ENCODE assay signal across 10 mouse cellular contexts in the genomic region with DNA sequence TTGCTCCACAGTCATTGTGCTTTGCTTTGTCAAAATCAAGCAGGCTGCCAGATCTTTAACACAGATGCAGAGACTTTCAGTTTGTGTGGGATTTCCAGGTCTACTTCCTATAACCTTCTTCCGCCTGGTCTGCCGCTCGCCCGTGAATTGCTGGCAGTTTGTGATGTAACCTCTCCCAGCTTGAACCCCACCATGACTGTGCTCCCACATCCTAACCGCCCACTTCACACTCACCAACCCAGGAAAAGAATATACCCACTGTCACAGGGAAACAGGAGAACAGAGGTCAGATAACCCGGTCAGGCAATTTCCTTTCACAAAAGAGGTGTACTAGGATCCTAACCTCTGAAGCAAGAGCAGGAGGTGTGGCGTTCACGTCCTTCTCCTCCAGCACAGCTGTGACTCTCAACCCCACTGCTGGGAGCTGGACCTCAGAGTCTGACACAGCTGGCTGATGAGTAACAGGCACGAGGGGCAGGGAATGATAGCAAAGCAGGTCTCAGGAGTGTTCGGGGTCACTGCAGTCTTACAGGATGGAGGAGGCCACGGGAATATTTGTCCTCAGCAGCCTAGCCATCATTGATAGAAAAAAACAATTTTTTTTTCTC.
A peak's percentile ranks its signal among the peaks of the same experiment; 100 is the strongest.
DNase-seq lines count a peak whose midpoint lies in the region; ATAC-seq and TF ChIP-seq lines count a peak whose summit lies in the region.
"Had no signal": no experiment of that assay in that cellular context is flagged by ENCODE, and none has a peak within 500 bp of the region (broad histone marks: within the 10 kb centered on the region; RNA-seq: fewer than 3 reads in every experiment).

No protein-coding gene starts in this region.

- no peaks in the 10 kb centered on the region for H3K36me3 ChIP-seq in kidney, postnatal 0 days (ENCODE audit: insufficient read depth, low read length)

- peak overlapping the region; percentile 25 for H3K27ac ChIP-seq in kidney, postnatal 0 days
- H3K27ac ChIP-seq: macrophage had no signal

- ATAC-seq in kidney, postnatal 0 days (replicated peaks; ENCODE audit: low FRiP score, low read depth) = peak; percentile 77

- H3K4me3 ChIP-seq in kidney, postnatal 0 days (replicated peaks; ENCODE audit: low read depth, low read length) = no peak overlapping the region

- no peaks in the 10 kb centered on the region for H3K9me3 ChIP-seq in kidney, postnatal 0 days (replicated peaks; ENCODE audit: low read length)

- no peak overlapping the region for H3K9ac ChIP-seq in kidney, postnatal 0 days (ENCODE audit: low read depth, low read length)

- peaks cover 12% of the 10 kb centered on the region; the same call in 1 of the 2 replicates for H3K4me1 ChIP-seq in kidney, postnatal 0 days (replicated peaks; ENCODE audit: insufficient read depth, low read length)

- no peak for TF ChIP-seq CTCF in kidney, postnatal 0 days (IDR thresholded peaks at IDR 0.05; ENCODE audit: low read depth)

- 21% methylated on average over 11 of the region's 11 CpGs for WGBS in kidney, postnatal 0 days

- no peak overlapping the region for H3K4me2 ChIP-seq in kidney, postnatal 0 days (ENCODE audit: low read length)

- DNase-seq in kidney, postnatal 0 days (ENCODE audit: low spot score) = peak; percentile 35
- DNase-seq in kidney, postnatal 25 days = no peak
- peak; percentile 13 to 56 for DNase-seq in heart, adult 18-20 months
- DNase-seq in kidney, postnatal 14 days = peak; percentile 19
- peak; percentile 7 for DNase-seq in thymus, postnatal 14 days
- DNase-seq in B cell, adult 2 months = no peak
- DNase-seq in cerebellum, postnatal 36 days = no peak
- no peak for DNase-seq in right cerebral cortex, postnatal 25 days
- DNase-seq: cerebellum, adult 8-10 months had no signal

- H3K27me3 ChIP-seq in kidney, postnatal 0 days (ENCODE audit: insufficient read depth, low read length) = no peaks in the 10 kb centered on the region

Comparison
In these comparisons a context has a peak if more than half of its experiments do, and no peak if none do; other contexts are left out.
1. DNase-seq: peak in kidney, postnatal 0 days (single experiment), heart, adult 18-20 months (2 of 2), kidney, postnatal 14 days (single experiment) and thymus, postnatal 14 days (single experiment); none in kidney, postnatal 25 days (0 of 2), B cell, adult 2 months (0 of 2), cerebellum, postnatal 36 days (0 of 2) and right cerebral cortex, postnatal 25 days (single experiment).